Mouse (Mus musculus) intestine, postnatal 0 days (tissue): Measurements from ENCODE around the gene Donson. TPM values are rescaled to one million over a fixed set of nuclear protein-coding genes. Genes with fewer than 3 reads are reported as not detected.

Experiments
- ATAC-seq: fragments of 200-750 bp; cut with Nextera tagmentation; 2 replicates; pipeline ENCODE4 v1.8.0; 2017; ENCODE audit warnings: mild to moderate bottlenecking, moderate TSS enrichment, moderate library complexity
- H3K27ac ChIP-seq: fragments of 300-500 bp; sonication (generic); 2 replicates; pipeline ENCODE4 v1.5.1; 2014; ENCODE audit warnings: mild to moderate bottlenecking, low read depth, low read length, moderate library complexity
- H3K27me3 ChIP-seq: fragments of 300-500 bp; sonication (generic); replicated peaks from 2 replicates; pipeline ENCODE4 v1.6.1; 2014; ENCODE audit warnings: low read length, mixed read lengths; ENCODE audit not compliant: control insufficient read depth, insufficient read depth
- H3K36me3 ChIP-seq: fragments of 300-500 bp; sonication (generic); 2 replicates; pipeline ENCODE4 v1.6.1; 2014; ENCODE audit warnings: mild to moderate bottlenecking, moderate library complexity; ENCODE audit not compliant: control insufficient read depth, insufficient read depth
- H3K4me1 ChIP-seq: fragments of 300-500 bp; sonication (generic); replicated peaks from 2 replicates; pipeline ENCODE4 v1.6.1; 2014; ENCODE audit warnings: antibody characterized with exemption, low read length, mixed read lengths; ENCODE audit not compliant: control insufficient read depth, insufficient read depth
- H3K4me2 ChIP-seq: fragments of 300-500 bp; sonication (generic); replicated peaks from 2 replicates; pipeline ENCODE4 v1.6.1; 2014; ENCODE audit warnings: low read depth, mild to moderate bottlenecking, moderate library complexity
- H3K4me3 ChIP-seq: fragments of 300-500 bp; sonication (generic); 2 replicates; pipeline ENCODE4 v1.5.1; 2014; ENCODE audit warnings: low read depth, low read length
- H3K9ac ChIP-seq: fragments of 300-500 bp; sonication (generic); 2 replicates; pipeline ENCODE4 v1.6.1; 2014; ENCODE audit warnings: mild to moderate bottlenecking, low read depth, low read length
- H3K9me3 ChIP-seq: fragments of 300-500 bp; sonication (generic); 2 replicates; pipeline ENCODE4 v1.6.1; 2016; ENCODE audit warnings: mixed run types; ENCODE audit not compliant: control insufficient read depth
- CTCF ChIP-seq: sonication (generic); IDR thresholded peaks from 2 replicates; pipeline ENCODE4 v1.5.1; 2016; ENCODE audit warnings: low read depth, mild to moderate bottlenecking, control low read depth, antibody characterized with exemption, moderate library complexity
- WGBS: fragments of 180-500 bp; shearing (Covaris S2); extraction: QIAGEN DNeasy Blood & Tissue Kit; methylation state at CpG from one replicate; pipeline ENCODE4 v1.1.7; 2014; 5-methylcytosine and 5-hydroxymethylcytosine counted together
- polyA plus RNA-seq: library from polyadenylated mRNA; unstranded; fragments of >200 nt; fragmentation: Nextera tagmentation; extraction: Ambion mirVana; gene quantifications from 2 replicates; pipeline ENCODE4 v1.2.1, GENCODE M21; 2015

Gene Donson
- polyA plus RNA-seq, 1 experiment from 2014 or later: 6.2 TPM

GRCm38 (mm10) chr16:91694455-91695084 lies 6.0 kb upstream of the Donson start:
- Histone ChIP-seq H3K27me3 (no peaks in the 10 kb centered on the region), H3K4me2 (no peak overlapping the region), H3K36me3 (peaks cover 17% of the 10 kb centered on the region), H3K9me3 (no peaks in the 10 kb centered on the region), H3K9ac (no peak overlapping the region), H3K4me1 (no peaks in the 10 kb centered on the region), H3K4me3 (no peak overlapping the region), H3K27ac (no peak overlapping the region; the same call in 1 of the 2 replicates)
- ATAC-seq: peak; percentile 78
- peak; percentile 98 for TF ChIP-seq CTCF
- 30% methylated on average over 14 of the region's 14 CpGs for WGBS

GRCm38 (mm10) chr16:91689791-91690190 lies 1.2 kb upstream of the Donson start:
- TF ChIP-seq CTCF: no peak

DNA sequence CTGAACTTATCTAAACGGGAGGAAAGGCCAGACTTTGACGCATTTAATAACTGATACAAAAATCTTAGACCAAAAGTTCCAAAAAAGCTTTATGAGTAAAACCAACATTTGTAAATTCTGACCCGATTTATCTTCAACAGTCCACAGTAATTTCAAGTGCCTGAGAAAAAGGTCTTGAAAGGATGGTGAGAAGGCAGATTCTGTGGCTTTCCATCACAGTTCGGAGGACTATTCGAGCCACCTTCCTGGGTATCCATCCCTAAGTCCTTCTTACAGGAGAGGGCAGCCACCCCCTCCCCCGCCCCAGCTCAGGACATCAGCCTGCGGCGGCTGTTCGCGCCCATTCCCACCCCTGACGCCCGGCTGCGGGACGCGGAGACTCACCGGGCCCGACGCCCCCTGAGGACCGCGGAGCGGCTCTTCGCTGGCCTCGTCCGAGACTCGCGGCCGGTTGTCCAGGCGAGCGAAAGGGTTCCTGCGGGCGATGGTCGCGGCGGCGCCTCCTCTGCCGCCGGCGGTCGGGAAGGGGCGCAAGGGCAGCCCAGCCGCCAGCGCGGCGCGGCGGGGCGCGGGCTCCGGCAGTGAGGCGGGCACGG lies 449 bp downstream of the Donson start:
- Histone ChIP-seq H3K27ac (peak overlapping the region; percentile 77; the same call in 1 of the 2 replicates), H3K9me3 (no peaks in the 10 kb centered on the region), H3K4me2 (peak overlapping the region; percentile 100), H3K4me3 (peak overlapping the region; percentile 90), H3K4me1 (no peaks in the 10 kb centered on the region), H3K36me3 (peaks cover 10% of the 10 kb centered on the region), H3K27me3 (no peaks in the 10 kb centered on the region), H3K9ac (peak overlapping the region; percentile 88)
- WGBS: 1% methylated on average over 51 of the region's 51 CpGs
- no peak for TF ChIP-seq CTCF
- peak; percentile 26 for ATAC-seq

More at GRCm38 (mm10) chr16:91689791-91690190, 1.2 kb upstream of the Donson start:
- Histone ChIP-seq H3K9ac (no peak overlapping the region), H3K4me3 (no peak overlapping the region), H3K27me3 (no peaks in the 10 kb centered on the region), H3K36me3 (no peaks in the 10 kb centered on the region; the same call in 1 of the 2 replicates), H3K27ac (no peak overlapping the region), H3K4me2 (no peak overlapping the region), H3K9me3 (no peaks in the 10 kb centered on the region), H3K4me1 (no peaks in the 10 kb centered on the region)
- WGBS: 55% methylated on average over 7 of the region's 7 CpGs
- no peak for ATAC-seq

GRCm38 (mm10) chr16:91686369-91686768 lies 2.2 kb downstream of the Donson start:
- 70% methylated on average over 5 of the region's 5 CpGs for WGBS
- H3K4me2 ChIP-seq: no peak overlapping the region
- ATAC-seq: no peak

GRCm38 (mm10) chr16:91685526-91685925 lies 3.0 kb downstream of the Donson start:
- 45% methylated on average over 5 of the region's 5 CpGs for WGBS

More at GRCm38 (mm10) chr16:91686369-91686768, 2.2 kb downstream of the Donson start:
- no peak overlapping the region for H3K27ac ChIP-seq
- no peaks in the 10 kb centered on the region for H3K4me1 ChIP-seq
- H3K9ac ChIP-seq: no peak overlapping the region
- TF ChIP-seq CTCF: no peak
- no peak overlapping the region for H3K4me3 ChIP-seq
- H3K36me3 ChIP-seq: peaks cover 27% of the 10 kb centered on the region
- no peaks in the 10 kb centered on the region for H3K27me3 ChIP-seq
- no peaks in the 10 kb centered on the region for H3K9me3 ChIP-seq

DNA sequence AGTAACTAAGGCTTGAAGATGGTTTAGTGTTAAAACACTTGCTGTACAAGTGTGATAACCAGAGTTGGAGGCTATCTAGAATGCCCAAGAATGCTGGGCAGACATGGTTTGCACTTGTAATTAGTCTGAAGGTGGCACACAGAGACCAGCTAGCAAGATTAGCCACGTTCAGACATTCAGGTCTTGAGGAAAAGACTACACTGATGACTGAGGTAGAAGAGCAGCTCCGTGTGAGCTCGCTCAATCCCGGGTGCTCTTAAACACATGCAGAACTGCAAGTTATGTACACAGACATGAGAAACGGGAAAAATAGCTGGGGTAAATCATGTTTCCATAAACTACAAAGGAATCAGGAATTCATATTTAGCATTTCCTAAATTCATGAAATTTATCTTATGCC lies 7.9 kb downstream of the Donson start:
- H3K27me3 ChIP-seq: no peaks in the 10 kb centered on the region
- TF ChIP-seq CTCF: no peak
- no peaks in the 10 kb centered on the region for H3K9me3 ChIP-seq
- 65% methylated on average over 5 of the region's 5 CpGs for WGBS
- no peak overlapping the region for H3K9ac ChIP-seq
- no peak for ATAC-seq
- no peaks in the 10 kb centered on the region for H3K4me1 ChIP-seq
- no peak overlapping the region for H3K27ac ChIP-seq
- peaks cover 53% of the 10 kb centered on the region for H3K36me3 ChIP-seq
- H3K4me2 ChIP-seq: no peak overlapping the region
- H3K4me3 ChIP-seq: no peak overlapping the region

More at GRCm38 (mm10) chr16:91685526-91685925, 3.0 kb downstream of the Donson start:
- Histone ChIP-seq H3K27me3 (no peaks in the 10 kb centered on the region), H3K4me1 (no peaks in the 10 kb centered on the region), H3K4me3 (no peak overlapping the region), H3K9ac (no peak overlapping the region), H3K36me3 (peaks cover 30% of the 10 kb centered on the region), H3K9me3 (no peaks in the 10 kb centered on the region), H3K27ac (no peak overlapping the region), H3K4me2 (no peak overlapping the region)
- TF ChIP-seq CTCF: no peak
- peak; percentile 62 for ATAC-seq
